Mouse (Mus musculus) Patski (cell line): ENCODE measurements around the gene Nfkb2. TPM values are rescaled to one million over a fixed set of nuclear protein-coding genes. Genes with fewer than 3 reads are reported as not detected.
A peak's percentile ranks its signal among the peaks of the same experiment; 100 is the strongest.

Source experiments
- ATAC-seq: fragments of 100-300 bp; one replicate; pipeline ENCODE4 v1.8.0; 2021
- CTCF ChIA-PET: fragments of 350-600 bp; sonication (Branson Sonifier 250); formaldehyde crosslinking; loops from one replicate; lab custom pipeline; 2022; ENCODE audit warnings: inconsistent platforms; lab: Charles Lee
- POLR2A ChIA-PET: fragments of 350-600 bp; sonication (Branson Sonifier 250); formaldehyde crosslinking; loops from one replicate; lab custom pipeline; 2022; ENCODE audit warnings: antibody characterized with exemption, inconsistent platforms; lab: Charles Lee
- DNase-seq: peaks from one replicate; pipeline ENCODE4 v3.0.0-alpha.2; 2011; ENCODE audit warnings: low read depth, low spot score
- H3K27me3 ChIP-seq: fragments of 371-371 bp; one replicate; pipeline ENCODE4 v1.5.1; 2021
- CTCF ChIP-seq: fragments of 100-300 bp; IDR thresholded peaks from one replicate; pipeline ENCODE4 v1.5.1; 2021
- in situ Hi-C: fragments of 300-500 bp; cut with MboI; formaldehyde crosslinking; loops from 3 replicates; pipeline ENCODE4 v1.11.1; 2018; ENCODE audit warnings: low pct_unique_long_range_greater_than_20kb, mixed read lengths
- polyA plus RNA-seq: library from polyadenylated mRNA; unstranded; gene quantifications from one replicate; pipeline ENCODE4 v1.2.3, GENCODE M21; 2021

Gene Nfkb2
- polyA plus RNA-seq, 1 experiment from 2014 or later, result 48.2 TPM

- no peak for DNase-seq
- in situ Hi-C loops, result no loop called here
Measured at GRCm38 (mm10) chr19:46329031-46329641, 25.0 kb downstream of the Nfkb2 start.

GRCm38 (mm10) chr19:46329951-46330350, 25.8 kb downstream of the Nfkb2 start:
- no peak for TF ChIP-seq CTCF
- DNase-seq, result no peak

More at GRCm38 (mm10) chr19:46329031-46329641, 25.0 kb downstream of the Nfkb2 start:
- ChIA-PET CTCF (interaction anchor here (0.7 to 5.0 kb wide), 9 partner anchors 10 to 184 kb away, joined by 3 to 35 read pairs (median 3); partner anchors contain the start of gene Nfkb2), POLR2A (interaction anchor here (0.9 to 2.5 kb wide), 8 partner anchors 9 to 244 kb away, joined by 3 to 15 read pairs (median 5); partner anchors contain the start of genes Cuedc2 and Nfkb2)
- ATAC-seq, result peak; percentile 3
- no peak for TF ChIP-seq CTCF
- peaks cover 7% of the 10 kb centered on the region for H3K27me3 ChIP-seq

GRCm38 (mm10) chr19:46330696-46331095, 26.6 kb downstream of the Nfkb2 start:
- TF ChIP-seq CTCF, result no peak
- in situ Hi-C loops, result no loop called here
- POLR2A ChIA-PET, result interaction anchor here (0.9 to 1.1 kb wide), 4 partner anchors 7 to 195 kb away, joined by 3 to 4 read pairs (median 4); partner anchors contain the start of gene Cuedc2
- ATAC-seq (no peak), DNase-seq (no peak)
- peaks cover 2% of the 10 kb centered on the region for H3K27me3 ChIP-seq
- CTCF ChIA-PET, result interaction anchor here (0.7 to 5.0 kb wide), 4 partner anchors 21 to 28 kb away, joined by 3 to 35 read pairs (median 4); partner anchors contain the start of gene Nfkb2

More at GRCm38 (mm10) chr19:46329951-46330350, 25.8 kb downstream of the Nfkb2 start:
- H3K27me3 ChIP-seq, result peaks cover 2% of the 10 kb centered on the region
- ATAC-seq, result peak; percentile 42
- ChIA-PET CTCF (interaction anchor here (0.7 to 5.0 kb wide), 9 partner anchors 11 to 184 kb away, joined by 3 to 35 read pairs (median 3); partner anchors contain the start of gene Nfkb2), POLR2A (interaction anchor here (0.9 to 2.5 kb wide), 5 partner anchors 8 to 194 kb away, joined by 3 to 15 read pairs (median 3); partner anchors contain the start of genes Cuedc2 and Nfkb2)
- in situ Hi-C loops, result no loop called here

GRCm38 (mm10) chr19:46331326-46331725, 27.2 kb downstream of the Nfkb2 start:
- H3K27me3 ChIP-seq, result no peaks in the 10 kb centered on the region
- in situ Hi-C loops, result no loop called here
- ATAC-seq (no peak), DNase-seq (no peak)
- ChIA-PET CTCF (interaction anchor here (2.3 to 5.0 kb wide), 2 partner anchors 25 to 29 kb away, joined by 5 to 35 read pairs; partner anchors contain the start of gene Nfkb2), POLR2A (interaction anchor here (1.0 kb wide), 1 partner anchor 46 kb away, joined by 4 read pairs; no protein-coding TSS in a partner anchor)
- no peak for TF ChIP-seq CTCF

- ChIA-PET POLR2A (no interaction called here), CTCF (interaction anchor here (5.0 kb wide), 1 partner anchor 29 kb away, joined by 35 read pairs; the partner anchor contains the start of gene Nfkb2)
- no peak for ATAC-seq
- no peaks in the 10 kb centered on the region for H3K27me3 ChIP-seq
- in situ Hi-C loops, result no loop called here
- TF ChIP-seq CTCF, result no peak
- DNase-seq, result no peak
Measured at GRCm38 (mm10) chr19:46331936-46332335, 27.8 kb downstream of the Nfkb2 start.

GRCm38 (mm10) chr19:46332721-46333339, 28.7 kb downstream of the Nfkb2 start:
- no peak for TF ChIP-seq CTCF
- in situ Hi-C loops, result no loop called here
- ChIA-PET POLR2A (no interaction called here), CTCF (no interaction called here)
- ATAC-seq (no peak), DNase-seq (no peak)
- H3K27me3 ChIP-seq, result no peaks in the 10 kb centered on the region

- ATAC-seq, result no peak
Measured at GRCm38 (mm10) chr19:46333906-46334305, 29.8 kb downstream of the Nfkb2 start.

GRCm38 (mm10) chr19:46337719-46338330, 33.7 kb downstream of the Nfkb2 start:
- ATAC-seq, result no peak
- in situ Hi-C loops, result no loop called here
- H3K27me3 ChIP-seq, result no peaks in the 10 kb centered on the region
- DNase-seq, result no peak
- ChIA-PET CTCF (interaction anchor here (0.6 to 1.2 kb wide), 3 partner anchors 20 to 49 kb away, joined by 3 to 5 read pairs (median 3); no protein-coding TSS in a partner anchor), POLR2A (interaction anchor here (1.2 to 1.4 kb wide), 3 partner anchors 8 to 35 kb away, joined by 3 to 11 read pairs (median 4); partner anchors contain the start of gene Fbxl15)
- no peak for TF ChIP-seq CTCF

More at GRCm38 (mm10) chr19:46333906-46334305, 29.8 kb downstream of the Nfkb2 start:
- no peaks in the 10 kb centered on the region for H3K27me3 ChIP-seq
- DNase-seq, result no peak
- TF ChIP-seq CTCF, result no peak
- in situ Hi-C loops, result no loop called here
- POLR2A ChIA-PET, result no interaction called here
- CTCF ChIA-PET, result no interaction called here

GRCm38 (mm10) chr19:46338331-46338936, 34.3 kb downstream of the Nfkb2 start, which contains the start of gene Cuedc2:
Cuedc2 (minus strand) TSS chr19:46338702.
- in situ Hi-C loops, result no loop called here
- DNase-seq, result peak; percentile 89
- no peak for TF ChIP-seq CTCF
- peak; percentile 49 for ATAC-seq
- CTCF ChIA-PET, result interaction anchor here (0.6 to 1.2 kb wide), 3 partner anchors 20 to 50 kb away, joined by 3 to 5 read pairs (median 3); no protein-coding TSS in a partner anchor
- POLR2A ChIA-PET, result interaction anchor here (1.2 to 1.4 kb wide), 3 partner anchors 8 to 35 kb away, joined by 3 to 11 read pairs (median 4); partner anchors contain the start of gene Fbxl15
- no peaks in the 10 kb centered on the region for H3K27me3 ChIP-seq
